ENCODE assay signal across 25 mouse cellular contexts in the genomic region with DNA sequence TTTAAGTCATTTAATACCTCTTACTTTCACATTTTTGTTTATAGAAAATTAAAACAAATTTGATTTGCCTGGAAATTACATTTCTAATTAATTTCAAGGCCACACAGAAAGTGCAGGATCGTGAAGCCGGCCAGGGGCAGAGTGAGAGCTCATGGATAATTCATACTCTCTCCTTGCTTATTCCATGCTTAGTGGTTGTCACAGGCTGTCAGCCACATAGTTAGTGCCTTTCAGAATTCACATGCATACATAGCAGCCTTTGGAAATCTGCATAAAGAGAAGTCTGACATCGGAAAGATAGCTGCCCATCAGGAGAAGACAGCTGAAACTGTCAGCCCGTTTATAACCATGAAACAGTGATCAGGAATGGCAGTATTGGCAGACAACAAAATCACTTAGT.
DNase-seq lines count a peak whose midpoint lies in the region; ATAC-seq and TF ChIP-seq lines count a peak whose summit lies in the region.
"Had no signal": no experiment of that assay in that cellular context is flagged by ENCODE, and none has a peak within 500 bp of the region (broad histone marks: within the 10 kb centered on the region; RNA-seq: fewer than 3 reads in every experiment).

No protein-coding gene starts in this region.

- ATAC-seq in forebrain, embryonic 12.5 days (ENCODE audit: low FRiP score): peak; percentile 77; the same call in 1 of the 2 replicates
- ATAC-seq in forebrain, embryonic 11.5 days (replicated peaks; ENCODE audit: low FRiP score): no peak
- ATAC-seq in midbrain, embryonic 11.5 days (ENCODE audit: low FRiP score): peak; percentile 85
- peak; percentile 74 for ATAC-seq in forebrain, postnatal 0 days
- no peak for ATAC-seq in intestine, embryonic 15.5 days
- ATAC-seq: activated CD4-positive, CD25-positive, alpha-beta regulatory T cell, adult 4 months had no signal

- H3K4me3 ChIP-seq in forebrain, embryonic 12.5 days (replicated peaks): no peak overlapping the region
- H3K4me3 ChIP-seq in forebrain, embryonic 11.5 days (ENCODE audit: low read depth, low read length): no peak overlapping the region
- H3K4me3 ChIP-seq in midbrain, embryonic 11.5 days (ENCODE audit: low read depth, low read length): no peak overlapping the region
- no peak overlapping the region for H3K4me3 ChIP-seq in midbrain, embryonic 10.5 days
- H3K4me3 ChIP-seq in forebrain, postnatal 0 days (ENCODE audit: low read depth, low read length): no peak overlapping the region
- no peak overlapping the region for H3K4me3 ChIP-seq in intestine, embryonic 15.5 days (replicated peaks)
- H3K4me3 ChIP-seq: embryonic facial prominence, embryonic 12.5 days; heart, adult 2 months; heart, embryonic 13.5 days; limb, embryonic 13.5 days; lung, embryonic 15.5 days had no signal

- H3K9ac ChIP-seq in forebrain, embryonic 12.5 days: no peak overlapping the region
- no peak overlapping the region for H3K9ac ChIP-seq in forebrain, embryonic 11.5 days (ENCODE audit: low read length)
- H3K9ac ChIP-seq in midbrain, embryonic 11.5 days (ENCODE audit: low read length): no peak overlapping the region
- no peak overlapping the region for H3K9ac ChIP-seq in forebrain, postnatal 0 days
- no peak overlapping the region for H3K9ac ChIP-seq in intestine, embryonic 15.5 days
- H3K9ac ChIP-seq: embryonic facial prominence, embryonic 12.5 days; heart, embryonic 13.5 days; limb, embryonic 13.5 days; lung, embryonic 15.5 days had no signal

- no peaks in the 10 kb centered on the region for H3K9me3 ChIP-seq in forebrain, embryonic 12.5 days
- H3K9me3 ChIP-seq in forebrain, embryonic 11.5 days (ENCODE audit: control insufficient read depth, low read length): no peaks in the 10 kb centered on the region
- no peaks in the 10 kb centered on the region for H3K9me3 ChIP-seq in midbrain, embryonic 11.5 days (ENCODE audit: control insufficient read depth, low read length)
- H3K9me3 ChIP-seq in midbrain, embryonic 10.5 days (replicated peaks): no peaks in the 10 kb centered on the region
- no peaks in the 10 kb centered on the region for H3K9me3 ChIP-seq in forebrain, postnatal 0 days (ENCODE audit: low read length)
- H3K9me3 ChIP-seq in intestine, embryonic 15.5 days: no peaks in the 10 kb centered on the region
- H3K9me3 ChIP-seq: embryonic facial prominence, embryonic 12.5 days; heart, embryonic 13.5 days; limb, embryonic 13.5 days; lung, embryonic 15.5 days had no signal

- H3K27ac ChIP-seq in forebrain, embryonic 12.5 days: no peak overlapping the region
- no peak overlapping the region for H3K27ac ChIP-seq in forebrain, embryonic 11.5 days (ENCODE audit: low read depth, low read length)
- no peak overlapping the region for H3K27ac ChIP-seq in midbrain, embryonic 11.5 days (ENCODE audit: low read depth, low read length)
- no peak overlapping the region for H3K27ac ChIP-seq in midbrain, embryonic 10.5 days (replicated peaks)
- no peak overlapping the region for H3K27ac ChIP-seq in forebrain, postnatal 0 days (ENCODE audit: low read depth, low read length)
- no peak overlapping the region for H3K27ac ChIP-seq in intestine, embryonic 15.5 days
- H3K27ac ChIP-seq: embryonic facial prominence, embryonic 12.5 days; heart, adult 2 months; heart, embryonic 13.5 days; kidney, postnatal 0 days; limb, embryonic 13.5 days; lung, embryonic 15.5 days had no signal

- no peaks in the 10 kb centered on the region for H3K36me3 ChIP-seq in forebrain, embryonic 12.5 days (replicated peaks)
- no peaks in the 10 kb centered on the region for H3K36me3 ChIP-seq in forebrain, embryonic 11.5 days (ENCODE audit: control insufficient read depth, insufficient read depth, low read length)
- no peaks in the 10 kb centered on the region for H3K36me3 ChIP-seq in midbrain, embryonic 11.5 days (ENCODE audit: control insufficient read depth, insufficient read depth, low read length)
- no peaks in the 10 kb centered on the region for H3K36me3 ChIP-seq in midbrain, embryonic 10.5 days
- no peaks in the 10 kb centered on the region for H3K36me3 ChIP-seq in forebrain, postnatal 0 days (ENCODE audit: insufficient read depth)
- H3K36me3 ChIP-seq in intestine, embryonic 15.5 days: no peaks in the 10 kb centered on the region
- H3K36me3 ChIP-seq: embryonic facial prominence, embryonic 12.5 days; heart, embryonic 13.5 days; lung, embryonic 15.5 days had no signal

- no peak for TF ChIP-seq CTCF in forebrain, postnatal 0 days (IDR thresholded peaks at IDR 0.05; ENCODE audit: low read depth)

- no peak for DNase-seq in forebrain, embryonic 11.5 days (ENCODE audit: low spot score)
- DNase-seq in midbrain, embryonic 11.5 days (ENCODE audit: low spot score, missing footprints): no peak
- DNase-seq in midbrain, embryonic 10.5 days (ENCODE audit: low spot score): no peak
- DNase-seq in forebrain, postnatal 0 days: no peak
- peak; percentile 18 for DNase-seq in retina, embryonic 14.5 days (ENCODE audit: low spot score)
- DNase-seq in embryo, embryonic 10 days (ENCODE audit: low spot score): no peak
- DNase-seq: adrenal gland, adult 8-10 months; cerebellum, adult 8-10 months; cerebellum, postnatal 25 days; heart, adult 2 months; heart, postnatal 10 days; kidney, adult 2 months; kidney, postnatal 4 days; lung, postnatal 36 days; thymus, postnatal 4 days had no signal

- H3K4me1 ChIP-seq in forebrain, embryonic 12.5 days: peaks cover 2% of the 10 kb centered on the region; the same call in 1 of the 2 replicates
- no peaks in the 10 kb centered on the region for H3K4me1 ChIP-seq in forebrain, embryonic 11.5 days (replicated peaks; ENCODE audit: control insufficient read depth, insufficient read depth, low read length)
- peaks cover 2% of the 10 kb centered on the region; the same call in 1 of the 2 replicates for H3K4me1 ChIP-seq in midbrain, embryonic 11.5 days (ENCODE audit: control insufficient read depth, insufficient read depth, low read length)
- H3K4me1 ChIP-seq in midbrain, embryonic 10.5 days: no peaks in the 10 kb centered on the region
- H3K4me1 ChIP-seq in forebrain, postnatal 0 days (ENCODE audit: insufficient read depth): no peaks in the 10 kb centered on the region
- no peaks in the 10 kb centered on the region for H3K4me1 ChIP-seq in intestine, embryonic 15.5 days (replicated peaks)
- H3K4me1 ChIP-seq: embryonic facial prominence, embryonic 12.5 days; heart, embryonic 13.5 days; limb, embryonic 13.5 days; lung, embryonic 15.5 days had no signal

- H3K4me2 ChIP-seq in forebrain, embryonic 12.5 days: no peak overlapping the region
- no peak overlapping the region for H3K4me2 ChIP-seq in forebrain, embryonic 11.5 days (ENCODE audit: low read depth, low read length, severe bottlenecking)
- H3K4me2 ChIP-seq in midbrain, embryonic 11.5 days: no peak overlapping the region
- H3K4me2 ChIP-seq in forebrain, postnatal 0 days (ENCODE audit: low read depth): no peak overlapping the region
- H3K4me2 ChIP-seq in intestine, embryonic 15.5 days (replicated peaks): no peak overlapping the region
- H3K4me2 ChIP-seq: embryonic facial prominence, embryonic 12.5 days; heart, embryonic 13.5 days; limb, embryonic 13.5 days; liver, embryonic 11.5 days; lung, embryonic 15.5 days had no signal

- H3K27me3 ChIP-seq in forebrain, embryonic 12.5 days: no peaks in the 10 kb centered on the region
- no peaks in the 10 kb centered on the region for H3K27me3 ChIP-seq in forebrain, embryonic 11.5 days (ENCODE audit: control insufficient read depth, insufficient read depth, low read length)
- H3K27me3 ChIP-seq in midbrain, embryonic 11.5 days (ENCODE audit: control insufficient read depth, insufficient read depth, low read length): no peaks in the 10 kb centered on the region
- no peaks in the 10 kb centered on the region for H3K27me3 ChIP-seq in midbrain, embryonic 10.5 days (ENCODE audit: low read depth, poor library complexity, severe bottlenecking)
- no peaks in the 10 kb centered on the region for H3K27me3 ChIP-seq in forebrain, postnatal 0 days (ENCODE audit: insufficient read depth, low read length)
- no peaks in the 10 kb centered on the region for H3K27me3 ChIP-seq in intestine, embryonic 15.5 days (replicated peaks)
- H3K27me3 ChIP-seq: CH12.LX; embryonic facial prominence, embryonic 12.5 days; heart, embryonic 13.5 days; limb, embryonic 13.5 days; lung, embryonic 15.5 days had no signal

- 61% methylated on average over 4 of the region's 4 CpGs for WGBS in forebrain, embryonic 12.5 days
- 78% methylated on average over 4 of the region's 4 CpGs for WGBS in forebrain, embryonic 11.5 days
- 47% methylated on average over 4 of the region's 4 CpGs for WGBS in midbrain, embryonic 11.5 days
- 82% methylated on average over 4 of the region's 4 CpGs for WGBS in midbrain, embryonic 10.5 days
- 22% methylated on average over 4 of the region's 4 CpGs for WGBS in forebrain, postnatal 0 days
- WGBS in intestine, embryonic 15.5 days: 87% methylated on average over 4 of the region's 4 CpGs

Comparison
In these comparisons a context has a peak if more than half of its experiments do, and no peak if none do; other contexts are left out.
1. ATAC-seq: peak in forebrain, embryonic 12.5 days (single experiment), midbrain, embryonic 11.5 days (single experiment) and forebrain, postnatal 0 days (single experiment); none in forebrain, embryonic 11.5 days (single experiment) and intestine, embryonic 15.5 days (single experiment).